Mouse (Mus musculus) adrenal gland, adult 8-10 months (tissue): ENCODE results near the gene Hyal3. TPM values are rescaled to one million over a fixed set of nuclear protein-coding genes. Genes with fewer than 3 reads are reported as not detected.

ENCODE experiments used
- DNase-seq: peaks from one replicate; pipeline ENCODE4 v3.0.0; 2022
- total RNA-seq, 4 experiments: library from RNA; stranded (reverse); gene quantifications; 2 replicates each; pipeline ENCODE4 v1.2.4; 2022

Gene Hyal3
- total RNA-seq, 4 experiments from 2014 or later, result 1.5 to 2.3 (median 2.0) TPM

DNA sequence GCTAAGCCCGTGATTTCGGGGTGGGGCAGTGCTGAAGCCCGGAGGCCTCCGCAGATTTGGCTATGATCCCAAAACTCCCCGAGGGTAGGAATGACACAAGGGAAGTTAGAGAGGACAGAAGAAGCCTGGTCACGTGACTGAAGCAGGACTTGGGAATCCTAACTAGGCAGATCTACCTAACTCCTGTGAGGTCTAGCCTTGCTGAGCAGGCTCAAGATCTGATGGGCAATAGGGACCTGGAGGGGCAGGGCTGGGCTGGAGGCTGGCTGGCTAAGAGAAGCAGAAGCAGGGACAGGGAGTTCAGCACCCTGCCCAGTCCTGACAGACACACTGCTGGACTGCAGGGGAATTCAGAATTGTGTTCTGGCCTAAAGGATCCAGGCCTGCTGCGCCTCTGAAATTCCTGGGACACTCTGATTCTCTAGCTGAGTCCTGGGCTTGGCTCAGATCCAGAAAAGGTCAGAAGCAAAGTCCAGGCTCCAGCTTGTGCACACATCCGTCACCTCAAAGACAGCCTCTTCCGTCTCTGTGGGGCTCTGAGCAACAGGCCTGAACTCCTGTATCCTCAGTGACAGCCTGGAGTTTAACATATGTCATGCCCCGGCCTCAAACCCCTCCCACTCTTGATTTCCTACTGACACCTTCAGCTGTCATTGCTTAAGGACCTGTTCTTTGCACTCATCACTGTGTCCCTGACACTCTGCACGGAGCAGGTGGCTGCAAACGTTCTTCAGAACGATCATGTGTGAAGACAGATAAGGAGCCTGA, 38.3 kb downstream of the Hyal3 start:
- DNase-seq, result peak; percentile 59

DNA sequence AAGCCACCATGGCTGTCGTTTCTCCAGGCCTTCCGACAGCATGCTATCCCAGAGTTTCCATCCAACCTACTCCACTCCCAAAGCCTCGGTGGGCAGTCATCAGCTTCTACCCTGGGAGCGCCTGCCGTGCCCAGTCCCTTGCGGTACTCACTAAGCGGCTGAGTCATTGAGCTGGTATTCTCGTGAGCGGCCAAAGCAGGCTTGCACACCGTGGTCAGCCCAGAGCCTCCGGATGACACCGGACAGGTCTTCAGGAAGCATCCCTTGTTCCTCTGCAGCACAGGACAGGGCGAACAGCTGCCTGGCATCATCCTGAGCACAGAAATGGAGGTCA, 38.9 kb downstream of the Hyal3 start:
- no peak for DNase-seq

DNA sequence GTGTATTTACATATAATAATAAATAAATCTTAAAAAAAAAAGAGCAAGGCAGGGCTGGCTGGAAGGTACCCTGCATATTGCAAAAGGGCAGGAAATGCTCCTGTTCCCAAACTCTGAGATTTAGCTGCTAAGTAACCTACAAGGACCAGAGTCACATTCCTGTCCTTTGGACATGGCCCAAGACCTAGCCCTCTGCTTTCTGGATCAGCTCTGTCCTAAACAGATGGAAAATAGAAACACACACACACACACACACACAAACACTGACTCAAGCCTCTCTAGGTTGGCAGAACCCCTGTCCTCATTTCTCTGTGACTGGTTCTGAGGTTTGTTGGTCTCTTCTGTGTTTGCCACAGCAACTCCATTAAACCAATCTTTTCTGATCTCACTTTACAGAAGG, 40.3 kb downstream of the Hyal3 start:
- no peak for DNase-seq

DNA sequence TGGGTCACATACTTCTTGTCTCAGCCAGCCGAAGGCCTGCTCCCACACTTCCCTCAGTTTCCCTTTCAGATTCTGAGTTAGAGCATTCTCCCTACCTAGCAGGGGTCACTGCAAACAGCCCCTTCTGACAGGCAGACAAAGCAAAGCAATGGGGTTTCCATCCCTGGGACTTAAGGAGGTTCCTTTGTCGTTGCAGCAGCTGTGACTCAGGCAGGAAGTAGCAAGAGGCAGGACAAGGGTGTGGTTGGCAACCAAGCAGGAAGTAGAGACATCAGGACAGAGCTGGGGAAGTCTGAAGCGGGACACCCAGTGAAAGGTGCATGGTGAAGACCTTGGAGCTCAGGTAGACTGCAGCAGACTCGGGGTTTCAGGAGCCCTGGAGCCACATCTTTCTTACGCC, 43.9 kb downstream of the Hyal3 start:
- DNase-seq, result no peak

DNA sequence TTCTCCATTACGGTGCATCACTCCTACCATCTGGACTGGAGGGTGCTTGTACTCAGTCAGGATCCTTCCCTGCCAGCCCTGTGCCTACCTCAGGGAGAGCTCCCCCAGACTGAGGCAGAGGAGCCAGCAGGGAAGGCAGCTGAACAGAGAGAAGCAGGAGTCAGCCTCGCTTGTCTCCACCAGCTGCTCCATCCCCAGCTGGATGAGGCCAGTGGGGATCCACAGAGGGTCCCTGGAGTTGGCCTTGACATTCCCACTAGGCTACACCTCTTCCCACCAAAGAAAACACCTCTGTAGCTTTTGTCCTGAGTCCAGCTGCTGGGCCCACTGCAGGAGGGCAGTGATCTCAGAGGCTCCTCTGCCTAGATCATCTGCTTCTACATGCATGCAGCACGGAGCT, 44.3 kb downstream of the Hyal3 start:
- DNase-seq, result no peak

DNA sequence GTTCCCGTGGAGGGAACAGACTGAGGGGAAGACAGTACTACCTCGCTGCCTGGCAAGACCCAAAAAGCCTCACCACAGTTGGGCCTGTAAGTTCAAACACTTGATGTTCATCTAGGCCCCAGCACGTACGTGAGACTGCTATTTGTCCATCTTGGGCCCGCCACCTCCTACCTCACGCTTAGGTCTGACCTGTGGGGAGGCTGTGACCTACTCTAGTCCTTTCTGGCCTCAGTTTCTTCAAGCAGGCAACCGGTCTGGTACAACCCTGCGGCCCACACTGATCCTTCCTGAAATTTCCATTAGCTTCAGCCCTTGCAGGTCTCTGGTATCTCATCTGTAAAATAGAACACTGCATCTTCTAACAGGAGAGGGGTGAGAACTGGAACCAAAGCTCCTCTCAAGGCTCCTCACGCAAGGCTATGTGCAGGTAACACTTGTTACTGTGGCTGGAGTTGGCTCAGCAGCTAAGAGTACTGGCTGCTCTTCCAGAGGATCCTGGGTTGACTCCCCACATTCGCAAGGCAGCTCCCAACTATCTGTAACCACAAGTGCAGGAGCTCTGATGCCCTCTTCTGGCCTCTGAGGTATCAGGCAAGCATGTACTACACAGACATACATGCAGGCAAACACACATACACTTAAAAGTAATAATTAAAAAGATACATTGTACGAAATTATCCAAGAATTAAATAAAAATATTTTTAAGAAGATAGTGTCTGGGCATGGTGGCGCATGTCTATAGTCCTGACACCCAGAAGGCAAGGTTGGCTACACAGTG, 44.9 kb downstream of the Hyal3 start:
- no peak for DNase-seq

DNA sequence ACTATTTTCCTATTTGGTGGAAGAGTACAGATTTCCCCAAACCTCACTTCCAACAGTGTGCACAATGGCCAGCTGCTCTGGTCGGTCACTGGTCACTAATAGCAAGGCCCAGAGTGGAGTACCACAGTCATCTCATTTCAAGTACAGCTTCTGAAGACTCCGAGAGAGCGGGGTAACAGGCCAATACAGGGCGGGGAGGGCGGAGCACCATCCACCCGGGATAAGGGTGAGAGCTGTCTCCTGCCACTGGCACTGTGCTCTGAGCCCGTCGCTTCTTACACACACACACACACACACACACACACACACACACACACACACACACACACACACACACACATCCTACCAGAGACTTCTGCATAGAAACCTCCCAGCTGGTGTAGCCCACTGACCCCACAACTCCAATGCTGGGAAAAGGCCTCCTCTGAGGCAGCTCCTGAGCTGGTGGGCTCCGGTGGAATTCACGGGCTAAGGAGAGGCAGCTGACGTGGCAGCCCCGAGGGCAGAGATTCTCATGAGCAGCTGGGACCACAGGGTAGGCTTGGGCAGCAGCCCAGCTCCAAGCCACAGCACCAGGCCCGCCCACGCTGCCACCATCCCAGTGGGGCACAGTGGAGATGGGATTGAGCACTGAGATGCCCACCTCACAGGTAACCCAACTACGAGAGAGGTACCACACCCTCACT, 45.7 kb downstream of the Hyal3 start:
- no peak for DNase-seq

DNA sequence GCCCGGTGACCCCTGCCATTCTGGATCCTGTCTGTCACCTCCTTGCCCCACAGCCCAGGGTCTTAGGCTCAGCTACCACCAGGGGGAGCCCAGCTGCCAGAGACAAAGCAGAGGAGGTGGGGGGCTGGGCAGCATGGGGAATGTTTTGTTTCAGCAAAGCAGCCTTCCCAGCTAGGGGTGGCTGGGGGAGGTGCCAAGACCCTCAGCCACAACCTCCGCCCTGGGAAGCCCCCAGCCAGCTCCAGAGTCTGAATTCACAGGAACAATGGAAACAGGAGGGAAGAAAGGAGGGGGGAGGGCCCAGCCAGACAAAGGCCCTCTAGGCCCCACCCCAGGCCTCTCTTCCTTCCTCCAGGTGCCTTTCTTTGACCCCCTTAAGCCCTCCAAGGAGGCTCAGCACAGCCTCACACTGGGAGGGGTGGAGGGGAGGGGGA, 46.2 kb downstream of the Hyal3 start:
- peak; percentile 61 for DNase-seq

DNA sequence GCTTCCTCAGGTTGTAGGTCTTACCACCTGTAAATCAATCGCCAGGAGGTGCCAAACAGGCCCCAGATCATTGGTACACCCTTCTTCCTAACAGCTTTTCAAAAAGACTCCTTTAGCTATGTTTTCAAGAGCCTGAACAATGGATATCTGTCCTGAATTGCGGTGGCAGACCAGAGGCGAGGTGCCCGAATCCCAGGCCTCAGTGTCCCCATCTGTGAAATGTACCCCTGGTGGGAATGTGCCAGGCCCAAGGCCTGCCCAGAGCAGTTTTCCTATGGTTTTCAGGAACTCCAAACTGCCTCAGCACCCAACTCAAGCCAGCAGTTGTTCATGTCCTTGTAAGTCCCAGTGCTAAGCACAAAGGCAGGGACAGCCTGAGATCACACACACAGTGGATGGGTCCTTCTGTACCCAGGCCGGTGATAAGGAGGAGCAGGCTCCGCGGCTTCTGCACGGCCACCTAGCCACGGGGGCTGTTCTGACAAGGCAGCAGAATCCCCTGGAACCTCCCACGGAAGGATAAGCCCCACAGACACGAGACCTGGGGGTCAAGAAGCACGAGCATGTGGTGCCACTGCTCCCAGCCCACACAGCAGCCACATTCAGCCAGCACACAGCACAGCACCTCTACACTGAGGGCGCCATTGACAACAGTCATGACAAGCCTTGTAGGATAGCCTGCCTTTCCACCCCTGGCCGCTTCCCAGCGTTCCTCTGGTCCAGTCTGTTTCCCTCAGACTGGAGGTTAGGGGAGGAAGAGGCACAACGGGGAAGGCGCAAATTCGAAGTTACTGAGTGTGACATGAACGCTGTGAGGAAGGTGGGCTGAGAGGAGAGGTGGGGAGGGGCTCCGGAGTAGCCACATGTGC, 47.0 kb downstream of the Hyal3 start:
- DNase-seq, result no peak

DNA sequence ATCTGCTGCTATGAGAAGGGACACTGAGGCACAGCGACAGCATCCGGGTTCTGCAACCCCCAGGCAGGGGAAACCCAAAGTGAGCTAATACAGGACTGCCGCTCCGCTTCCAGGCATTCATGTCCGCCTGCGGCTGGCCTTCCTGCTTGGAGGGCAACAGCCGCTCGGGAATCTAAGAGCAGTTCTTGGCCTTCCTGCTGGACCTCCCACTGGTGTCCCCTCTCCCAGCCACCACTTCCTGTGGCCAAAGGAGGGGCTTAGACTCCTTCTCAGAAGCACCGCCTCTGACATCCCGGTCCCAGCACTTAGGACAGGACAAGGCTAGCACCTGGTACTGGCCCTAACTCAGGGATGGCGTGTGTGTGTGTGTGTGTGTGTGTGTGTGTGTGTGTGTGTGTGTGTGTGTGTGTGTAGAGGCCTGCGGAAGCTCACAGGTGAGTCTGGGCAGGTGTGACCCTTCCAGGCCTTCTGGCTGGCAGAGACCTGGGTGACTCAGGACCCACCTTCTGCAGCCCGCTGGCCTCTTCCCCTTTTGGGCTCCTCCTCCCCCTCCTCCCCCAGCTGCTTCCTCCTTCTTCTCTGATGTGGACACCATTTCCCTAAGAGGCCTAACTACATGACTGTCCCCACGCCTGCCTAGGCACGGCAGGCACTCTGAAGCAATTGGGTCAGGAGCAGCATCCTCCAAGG, 48.2 kb downstream of the Hyal3 start:
- DNase-seq, result no peak

DNA sequence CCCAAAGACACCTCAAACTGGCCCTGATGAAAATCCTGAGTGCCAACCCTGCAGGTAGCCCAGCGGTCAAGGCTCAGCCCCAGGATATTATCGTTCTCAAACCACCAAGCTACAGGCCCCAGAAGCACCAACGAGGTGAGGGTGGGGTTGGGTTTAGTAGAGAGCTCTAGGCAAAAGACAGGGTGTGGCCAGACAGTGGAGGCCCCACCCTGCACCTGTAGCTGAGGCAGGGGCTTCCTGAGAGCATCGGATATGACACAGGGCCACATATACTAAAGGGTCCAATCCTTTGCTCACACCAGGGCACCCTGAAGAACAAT, 48.8 kb downstream of the Hyal3 start:
- no peak for DNase-seq

DNA sequence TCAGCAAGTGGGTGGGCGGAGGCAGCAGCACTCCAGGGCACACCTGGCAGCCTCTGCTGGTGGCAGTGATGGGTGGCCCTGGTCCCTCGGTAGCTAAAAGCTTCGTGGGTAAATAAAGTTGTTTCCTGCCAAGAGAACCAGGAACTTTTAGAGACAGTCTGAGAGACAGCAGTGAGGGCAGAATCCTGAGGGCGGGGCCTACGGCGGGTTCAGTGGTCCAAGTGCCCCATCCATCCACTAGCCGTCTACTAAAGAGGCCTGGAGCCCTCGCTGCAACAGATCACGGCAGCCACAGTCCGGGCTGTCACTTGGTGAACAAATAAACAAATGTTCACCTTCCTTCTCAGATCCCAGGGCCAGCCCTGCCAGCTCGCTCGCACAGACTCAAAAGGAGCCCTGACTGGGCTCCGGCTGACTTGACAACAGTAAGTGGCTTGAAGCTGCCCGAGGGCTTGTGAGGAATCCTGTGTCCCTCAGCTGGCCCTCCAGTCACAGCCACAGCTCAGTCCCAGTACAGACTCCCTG, 49.3 kb downstream of the Hyal3 start:
- DNase-seq, result no peak

DNA sequence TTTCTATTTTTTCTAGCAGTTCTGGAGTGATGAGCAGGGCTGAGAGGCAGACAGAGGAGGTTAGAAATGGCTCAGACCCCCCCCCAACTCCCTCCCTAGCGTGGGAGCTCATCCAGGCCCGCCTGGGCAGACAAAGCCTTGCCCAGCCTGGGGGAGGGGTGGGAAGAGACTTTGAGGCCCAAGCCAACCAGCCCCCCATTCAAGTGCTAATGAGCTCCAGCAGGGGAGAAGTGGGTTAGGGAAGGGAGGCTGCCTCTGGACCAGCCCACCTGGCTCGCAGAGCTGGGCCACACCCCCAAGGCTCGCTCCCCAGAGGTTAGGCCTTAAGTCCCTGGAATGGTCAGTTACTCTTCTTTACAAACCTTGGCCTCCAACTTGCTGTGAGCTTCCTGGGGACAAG, 50.0 kb downstream of the Hyal3 start:
- no peak for DNase-seq

DNA sequence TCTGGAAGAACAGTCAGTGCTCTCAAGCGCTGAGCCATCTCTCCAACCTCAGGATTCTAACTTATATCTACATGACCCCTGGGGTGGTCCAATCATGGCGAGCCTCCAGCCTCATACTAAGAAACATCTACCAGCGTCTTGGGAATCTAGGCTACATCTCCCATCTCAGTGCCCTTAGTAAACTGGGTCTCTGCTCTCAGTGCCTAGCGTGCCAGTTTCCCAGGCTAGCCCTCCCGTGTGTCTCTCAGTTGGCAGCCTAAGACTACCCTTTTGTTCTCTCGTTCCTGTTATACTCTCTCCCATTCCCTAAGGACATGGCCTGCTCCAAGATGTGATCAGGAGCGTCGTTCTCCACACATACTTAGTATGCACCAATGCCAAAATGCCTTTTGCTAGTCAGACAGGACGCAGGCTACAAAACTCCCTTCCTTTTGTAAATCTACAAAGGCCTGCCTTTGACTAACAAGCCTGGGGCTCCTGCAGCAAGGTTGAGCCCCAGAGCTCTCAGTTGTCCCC, 50.8 kb downstream of the Hyal3 start:
- no peak for DNase-seq

DNA sequence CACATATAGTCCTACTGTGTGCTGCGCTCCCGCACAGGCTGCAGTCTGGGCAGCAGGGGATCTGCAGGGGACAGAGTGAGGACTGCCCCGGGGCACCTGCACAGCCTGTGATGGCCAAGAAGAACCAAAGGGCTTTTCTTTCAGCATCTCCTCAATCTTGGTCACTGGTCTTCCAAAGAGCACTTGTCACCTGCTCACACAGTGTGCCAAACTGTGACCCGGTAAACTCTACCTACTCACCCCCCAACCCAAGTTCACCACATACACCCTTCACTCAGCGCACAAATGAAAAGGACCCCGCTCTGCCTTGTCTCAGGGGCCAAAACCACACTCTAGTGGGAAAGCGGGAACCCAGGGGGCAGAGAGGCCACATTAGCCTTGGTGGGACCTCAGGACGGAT, 51.2 kb downstream of the Hyal3 start:
- no peak for DNase-seq

DNA sequence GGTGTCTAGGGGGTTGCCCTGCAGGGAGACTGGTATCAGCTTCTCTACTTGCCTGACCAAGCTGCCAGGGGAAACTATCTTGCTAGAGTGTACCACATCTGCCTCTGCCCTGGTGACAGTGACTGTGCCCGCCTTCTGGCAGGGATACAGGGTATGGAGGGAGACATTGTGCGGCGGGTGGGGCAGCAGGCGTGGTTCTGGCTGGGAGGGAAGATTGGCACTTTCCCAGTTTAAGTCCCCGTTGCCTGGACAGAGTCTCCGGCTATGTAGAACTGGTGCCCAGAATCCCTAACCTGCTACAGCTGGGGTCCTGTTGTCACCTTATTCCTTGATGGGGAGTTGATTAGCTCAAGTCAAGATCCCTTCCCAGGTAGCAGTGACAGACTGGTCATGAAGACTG, 51.9 kb downstream of the Hyal3 start:
- no peak for DNase-seq

DNA sequence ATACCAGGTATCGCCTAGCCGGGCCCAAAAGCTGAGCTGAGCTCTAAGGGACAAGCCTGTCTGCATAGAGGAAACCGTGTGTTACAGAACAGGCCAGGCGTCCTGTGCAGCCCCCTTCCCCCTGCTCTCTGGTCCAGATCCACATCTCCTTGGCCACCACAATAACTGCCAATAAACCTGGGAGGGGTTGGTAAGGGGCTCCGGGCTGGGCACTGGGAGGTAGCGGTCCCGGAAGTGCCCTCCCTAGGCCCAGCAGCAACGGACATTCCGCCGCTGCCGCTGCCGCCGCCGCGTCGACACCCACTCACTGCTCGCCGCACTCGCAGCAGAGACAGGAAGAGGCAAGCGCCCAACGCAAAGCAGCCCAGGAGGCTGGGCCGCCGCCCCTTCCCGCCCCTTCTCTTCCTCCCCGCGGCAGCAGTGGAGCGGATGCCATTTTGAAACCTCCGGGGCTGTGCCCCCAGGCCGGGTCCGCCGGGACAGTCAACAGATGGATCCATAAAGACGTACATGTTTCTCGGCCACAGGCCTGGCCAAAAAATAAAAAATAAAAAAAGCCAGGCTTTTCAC, 52.6 kb downstream of the Hyal3 start:
- DNase-seq, result peak; percentile 77

DNA sequence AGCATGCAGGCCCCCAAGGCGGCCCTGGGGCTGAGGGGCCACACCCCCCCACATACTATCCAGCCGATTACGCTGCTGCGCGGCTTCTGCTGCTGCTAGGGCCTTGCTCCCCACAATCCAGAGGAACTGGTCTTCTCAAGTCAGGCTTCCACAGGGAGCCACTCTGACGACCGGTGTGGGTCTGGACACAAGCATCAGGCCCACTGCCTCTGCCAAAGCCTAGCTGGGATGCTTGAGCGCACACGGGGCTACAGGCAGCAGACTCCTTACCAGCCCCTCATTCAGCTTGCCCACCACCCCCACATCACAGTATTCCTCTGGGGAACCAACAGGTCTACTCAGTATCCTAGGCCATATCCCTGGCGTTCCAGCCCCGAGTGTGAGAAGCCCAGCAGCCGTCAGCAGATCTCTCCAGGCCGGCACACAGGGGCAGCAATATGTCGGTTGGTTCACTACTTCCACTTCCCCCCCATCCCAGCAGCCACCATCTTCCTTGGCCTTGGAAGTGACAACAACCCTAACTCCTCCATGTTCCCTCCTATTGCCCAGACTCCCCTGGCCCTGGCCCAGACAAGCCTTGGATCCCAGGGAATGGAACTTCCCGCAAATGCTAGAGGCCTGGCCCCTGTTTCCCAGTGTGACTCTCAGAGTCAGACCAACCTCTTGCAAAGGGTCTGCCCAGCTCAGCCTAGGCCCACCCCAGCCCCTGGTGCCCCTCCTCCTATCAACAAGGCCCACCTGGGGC, 53.2 kb downstream of the Hyal3 start:
- DNase-seq, result no peak

DNA sequence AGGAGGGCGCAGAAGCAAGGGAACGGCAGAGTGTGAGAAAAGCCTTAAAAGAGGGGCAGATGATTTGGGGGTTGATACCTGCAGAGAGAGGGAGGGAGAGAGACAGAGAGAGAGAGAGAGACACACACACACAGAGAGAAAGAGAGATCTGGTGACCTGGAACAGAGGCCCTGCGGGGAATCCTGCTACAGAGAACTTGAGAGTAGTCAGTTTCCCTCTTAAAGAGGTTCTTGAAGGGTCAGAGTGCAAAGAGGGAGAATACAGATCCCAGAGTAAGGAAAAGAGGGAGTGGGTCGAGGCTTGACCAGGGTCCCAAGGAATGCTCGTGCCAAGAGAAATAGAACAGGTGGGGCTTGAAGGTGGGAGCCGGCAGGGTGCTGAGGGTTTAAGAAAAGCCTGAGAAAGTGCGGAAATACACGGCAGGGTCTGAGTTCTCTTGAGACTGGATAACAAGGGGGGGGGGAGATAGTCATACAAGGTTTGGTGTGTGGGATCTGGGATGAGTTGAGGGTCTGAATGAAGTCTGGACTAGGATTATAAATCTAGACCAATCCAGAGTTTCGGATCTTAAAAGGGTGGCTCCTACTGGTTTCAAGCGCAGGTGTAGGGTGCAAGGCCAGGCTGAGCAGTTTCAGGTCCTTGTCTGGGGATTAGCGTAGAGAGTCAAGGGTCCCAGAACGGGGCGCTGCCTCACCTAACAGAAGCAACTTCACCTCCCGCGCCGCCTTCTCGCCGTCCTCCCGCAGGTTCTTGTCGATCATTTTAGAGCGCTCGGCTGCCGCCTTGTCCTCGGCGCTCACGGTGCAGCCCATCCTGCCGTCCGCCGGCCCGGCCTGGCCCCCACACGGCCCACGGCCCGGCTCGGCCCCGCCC, 54.0 kb downstream of the Hyal3 start:
- no peak for DNase-seq
